Mouse (Mus musculus) embryonic facial prominence, embryonic 15.5 days (tissue): ENCODE data around the gene Ptpn5. TPM values are rescaled to one million over a fixed set of nuclear protein-coding genes. Genes with fewer than 3 reads are reported as not detected.

Source experiments
- ATAC-seq: fragments of 200-750 bp; cut with Nextera tagmentation; 2 replicates; pipeline ENCODE4 v1.8.0; 2017; ENCODE audit warnings: low read depth, moderate TSS enrichment; ENCODE audit not compliant: insufficient number of reproducible peaks, low FRiP score, low TSS enrichment
- H3K27ac ChIP-seq: fragments of 300-500 bp; sonication (generic); replicated peaks from 2 replicates; pipeline ENCODE4 v1.5.1; 2015; ENCODE audit warnings: mild to moderate bottlenecking, inconsistent platforms
- H3K27me3 ChIP-seq: fragments of 300-500 bp; sonication (generic); 2 replicates; pipeline ENCODE4 v1.6.1; 2015; ENCODE audit warnings: inconsistent platforms
- H3K36me3 ChIP-seq: fragments of 300-500 bp; sonication (generic); 2 replicates; pipeline ENCODE4 v1.6.1; 2015; ENCODE audit warnings: mild to moderate bottlenecking, inconsistent platforms
- H3K4me1 ChIP-seq: fragments of 300-500 bp; sonication (generic); 2 replicates; pipeline ENCODE4 v1.6.1; 2015; ENCODE audit warnings: inconsistent platforms
- H3K4me2 ChIP-seq: fragments of 300-500 bp; sonication (generic); replicated peaks from 2 replicates; pipeline ENCODE4 v1.6.1; 2015; ENCODE audit warnings: mild to moderate bottlenecking, inconsistent platforms
- H3K4me3 ChIP-seq: fragments of 300-500 bp; sonication (generic); replicated peaks from 2 replicates; pipeline ENCODE4 v1.5.1; 2015; ENCODE audit warnings: mild to moderate bottlenecking, inconsistent platforms
- H3K9ac ChIP-seq: fragments of 300-500 bp; sonication (generic); 2 replicates; pipeline ENCODE4 v1.6.1; 2015; ENCODE audit warnings: inconsistent platforms
- H3K9me3 ChIP-seq: fragments of 300-500 bp; sonication (generic); replicated peaks from 2 replicates; pipeline ENCODE4 v1.6.1; 2016; ENCODE audit warnings: inconsistent platforms
- WGBS: fragments of 180-500 bp; shearing (Covaris S2); methylation state at CpG from one replicate; pipeline ENCODE4 v1.1.7; 2015; 5-methylcytosine and 5-hydroxymethylcytosine counted together
- polyA plus RNA-seq: library from polyadenylated mRNA; unstranded; fragments of >200 nt; fragmentation: Nextera tagmentation; extraction: Ambion mirVana; gene quantifications from 2 replicates; pipeline ENCODE4 v1.2.1, GENCODE M21; 2015

Ptpn5 gene
- polyA plus RNA-seq, 1 experiment from 2014 or later: 0.47 TPM

- Histone ChIP-seq H3K9ac (no peak overlapping the region), H3K9me3 (no peaks in the 10 kb centered on the region), H3K36me3 (0 out of 2 replicates have a peak, but pooled peaks cover 4% of the 10 kb centered on the region), H3K4me3 (no peak overlapping the region), H3K4me2 (no peak overlapping the region), H3K4me1 (peaks cover 17% of the 10 kb centered on the region), H3K27me3 (no peaks in the 10 kb centered on the region), H3K27ac (no peak overlapping the region)
- 71% methylated on average over 9 of the region's 9 CpGs for WGBS
- no peak for ATAC-seq
These were observed 77.7 kb downstream of the Ptpn5 start for GRCm38 (mm10) chr7:47055744-47056143.

GRCm38 (mm10) chr7:47054666-47055065 is 78.8 kb downstream of the Ptpn5 start:
- Histone ChIP-seq H3K9me3 (no peaks in the 10 kb centered on the region), H3K4me1 (peaks cover 17% of the 10 kb centered on the region), H3K27ac (no peak overlapping the region), H3K36me3 (0 out of 2 replicates have a peak, but pooled peaks cover 4% of the 10 kb centered on the region), H3K27me3 (no peaks in the 10 kb centered on the region), H3K4me3 (no peak overlapping the region), H3K9ac (no peak overlapping the region), H3K4me2 (no peak overlapping the region)
- ATAC-seq: no peak
- WGBS: 76% methylated on average over 2 of the region's 2 CpGs

GRCm38 (mm10) chr7:47053287-47053686 is 80.2 kb downstream of the Ptpn5 start:
- H3K4me2 ChIP-seq: no peak overlapping the region
- no peaks in the 10 kb centered on the region for H3K9me3 ChIP-seq
- H3K27me3 ChIP-seq: no peaks in the 10 kb centered on the region
- no peak overlapping the region for H3K9ac ChIP-seq
- H3K4me3 ChIP-seq: no peak overlapping the region
- H3K36me3 ChIP-seq: 0 out of 2 replicates have a peak, but pooled peaks cover 4% of the 10 kb centered on the region
- no peak for ATAC-seq
- WGBS: 93% methylated on average over 15 of the region's 15 CpGs
- peaks cover 17% of the 10 kb centered on the region for H3K4me1 ChIP-seq
- H3K27ac ChIP-seq: no peak overlapping the region

GRCm38 (mm10) chr7:47052276-47052675 is 81.2 kb downstream of the Ptpn5 start:
- Histone ChIP-seq H3K9ac (no peak overlapping the region), H3K36me3 (0 out of 2 replicates have a peak, but pooled peaks cover 4% of the 10 kb centered on the region), H3K9me3 (no peaks in the 10 kb centered on the region), H3K4me1 (peaks cover 17% of the 10 kb centered on the region), H3K27me3 (no peaks in the 10 kb centered on the region), H3K4me3 (peak overlapping the region; percentile 89; the same call in 1 of the 2 replicates), H3K4me2 (peak overlapping the region; percentile 87), H3K27ac (peak overlapping the region; percentile 90; the same call in 1 of the 2 replicates)
- no peak for ATAC-seq
- WGBS: 30% methylated on average over 3 of the region's 3 CpGs

GRCm38 (mm10) chr7:47051404-47052151 is 81.9 kb downstream of the Ptpn5 start:
- Histone ChIP-seq H3K9ac (no peak overlapping the region), H3K9me3 (no peaks in the 10 kb centered on the region), H3K4me3 (peak overlapping the region; percentile 89), H3K27ac (peak overlapping the region; percentile 90), H3K4me2 (peak overlapping the region; percentile 87), H3K4me1 (peaks cover 17% of the 10 kb centered on the region), H3K27me3 (no peaks in the 10 kb centered on the region), H3K36me3 (0 out of 2 replicates have a peak, but pooled peaks cover 4% of the 10 kb centered on the region)
- 4% methylated on average over 2 of the region's 2 CpGs for WGBS
- no peak for ATAC-seq

GRCm38 (mm10) chr7:47050766-47051165 is 82.7 kb downstream of the Ptpn5 start:
- peak; percentile 55 for ATAC-seq
- H3K4me1 ChIP-seq: peaks cover 17% of the 10 kb centered on the region
- no peaks in the 10 kb centered on the region for H3K27me3 ChIP-seq
- H3K27ac ChIP-seq: peak overlapping the region; percentile 90
- no peaks in the 10 kb centered on the region for H3K9me3 ChIP-seq
- WGBS: under 1% methylated on average over 34 of the region's 34 CpGs
- peak overlapping the region; percentile 87 for H3K4me2 ChIP-seq
- peak overlapping the region; percentile 89 for H3K4me3 ChIP-seq
- 0 out of 2 replicates have a peak, but pooled peaks cover 4% of the 10 kb centered on the region for H3K36me3 ChIP-seq
- peak overlapping the region; percentile 65 for H3K9ac ChIP-seq

- under 1% methylated on average over 33 of the region's 33 CpGs for WGBS
- peak; percentile 98 for ATAC-seq
- peak within 1 kb of the TSS; percentile 90 for H3K27ac ChIP-seq
These were observed 83.1 kb downstream of the Ptpn5 start, which contains the start of gene Tmem86a for GRCm38 (mm10) chr7:47050366-47050765. TSS of gene Tmem86a (plus strand) at chr7:47050601.

GRCm38 (mm10) chr7:47042823-47043490 is 90.5 kb downstream of the Ptpn5 start:
- Histone ChIP-seq H3K4me2 (no peak overlapping the region), H3K9me3 (no peaks in the 10 kb centered on the region), H3K9ac (no peak overlapping the region), H3K4me3 (no peak overlapping the region), H3K36me3 (no peaks in the 10 kb centered on the region), H3K27me3 (no peaks in the 10 kb centered on the region), H3K27ac (peak overlapping the region; percentile 45), H3K4me1 (peaks cover 10% of the 10 kb centered on the region; the same call in 1 of the 2 replicates)
- ATAC-seq: no peak
- WGBS: 29% methylated on average over 6 of the region's 6 CpGs

More at GRCm38 (mm10) chr7:47050366-47050765, 83.1 kb downstream of the Ptpn5 start, which contains the start of gene Tmem86a:
- 0 out of 2 replicates have a peak, but pooled peaks cover 4% of the 10 kb centered on the region for H3K36me3 ChIP-seq
- peak within 1 kb of the TSS; percentile 65 for H3K9ac ChIP-seq
- no peaks in the 10 kb centered on the region for H3K27me3 ChIP-seq
- H3K4me1 ChIP-seq: peaks cover 17% of the 10 kb centered on the region
- no peaks in the 10 kb centered on the region for H3K9me3 ChIP-seq
- peak within 1 kb of the TSS; percentile 87 for H3K4me2 ChIP-seq
- peak within 1 kb of the TSS; percentile 89 for H3K4me3 ChIP-seq

- Histone ChIP-seq H3K9ac (no peak overlapping the region), H3K4me3 (no peak overlapping the region), H3K4me2 (no peak overlapping the region), H3K36me3 (no peaks in the 10 kb centered on the region), H3K9me3 (no peaks in the 10 kb centered on the region), H3K27me3 (no peaks in the 10 kb centered on the region), H3K27ac (no peak overlapping the region), H3K4me1 (peaks cover 10% of the 10 kb centered on the region; the same call in 1 of the 2 replicates)
- ATAC-seq: no peak
- whole genome bisulfite sequencing: 73% methylated on average over 4 of the region's 4 CpGs
These were observed 91.4 kb downstream of the Ptpn5 start for GRCm38 (mm10) chr7:47042121-47042520.

- H3K4me2 ChIP-seq: no peak overlapping the region
- H3K36me3 ChIP-seq: no peaks in the 10 kb centered on the region
- ATAC-seq: no peak
- no peaks in the 10 kb centered on the region for H3K9me3 ChIP-seq
- H3K27me3 ChIP-seq: no peaks in the 10 kb centered on the region
- no peak overlapping the region for H3K9ac ChIP-seq
- no peak overlapping the region for H3K4me3 ChIP-seq
- peaks cover 10% of the 10 kb centered on the region; the same call in 1 of the 2 replicates for H3K4me1 ChIP-seq
- WGBS: 86% methylated on average over 3 of the region's 3 CpGs
- no peak overlapping the region for H3K27ac ChIP-seq
These were observed 91.8 kb downstream of the Ptpn5 start for GRCm38 (mm10) chr7:47041706-47042105.

- 0 out of 2 replicates have a peak, but pooled peaks cover 7% of the 10 kb centered on the region for H3K4me1 ChIP-seq
- WGBS: 76% methylated on average over 8 of the region's 8 CpGs
- no peak overlapping the region for H3K4me2 ChIP-seq
- H3K36me3 ChIP-seq: no peaks in the 10 kb centered on the region
- no peak for ATAC-seq
- H3K27ac ChIP-seq: no peak overlapping the region
- no peak overlapping the region for H3K9ac ChIP-seq
- no peak overlapping the region for H3K4me3 ChIP-seq
- no peaks in the 10 kb centered on the region for H3K27me3 ChIP-seq
- no peaks in the 10 kb centered on the region for H3K9me3 ChIP-seq
These were observed 98.1 kb downstream of the Ptpn5 start for GRCm38 (mm10) chr7:47035426-47035825.
